Mouse (Mus musculus): ENCODE data around the gene Syt14. TPM values are rescaled to one million over a fixed set of nuclear protein-coding genes. Genes with fewer than 3 reads are reported as not detected.
A peak's percentile ranks its signal among the peaks of the same experiment; 100 is the strongest.

The Syt14 gene
- polyA plus RNA-seq, 1 experiment from 2014 or later = 5.6 TPM

DNA sequence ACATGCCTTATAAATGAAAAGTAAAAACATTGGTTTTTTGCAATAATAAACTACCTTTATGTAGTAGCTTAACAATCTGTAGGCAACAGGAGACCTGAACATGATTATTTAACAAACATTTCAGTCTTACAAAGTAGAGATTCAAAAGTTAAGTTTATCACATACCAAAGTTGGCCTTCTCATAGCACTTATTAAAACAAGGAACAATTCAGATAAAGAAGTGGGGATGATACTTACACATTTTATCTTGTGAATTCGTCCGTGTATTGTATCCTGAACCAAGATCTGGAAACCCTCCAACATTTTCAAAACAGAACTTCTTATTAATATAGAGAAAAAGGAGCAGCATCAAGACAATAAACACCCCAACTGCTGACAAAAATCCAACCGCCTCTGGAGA, 49.1 kb downstream of the Syt14 start:
- H3K9me3 ChIP-seq (replicated peaks) = no peaks in the 10 kb centered on the region
- no peak for ATAC-seq (ENCODE audit: low FRiP score)
- no peak overlapping the region for H3K4me3 ChIP-seq (replicated peaks)
- H3K4me1 ChIP-seq = no peaks in the 10 kb centered on the region
- no peak overlapping the region for H3K9ac ChIP-seq (replicated peaks)
- 94% methylated on average over 3 of the region's 3 CpGs for WGBS
- H3K4me2 ChIP-seq = no peak overlapping the region
- H3K27ac ChIP-seq (replicated peaks) = no peak overlapping the region
- no peaks in the 10 kb centered on the region for H3K27me3 ChIP-seq (replicated peaks)
- H3K36me3 ChIP-seq = no peaks in the 10 kb centered on the region

DNA sequence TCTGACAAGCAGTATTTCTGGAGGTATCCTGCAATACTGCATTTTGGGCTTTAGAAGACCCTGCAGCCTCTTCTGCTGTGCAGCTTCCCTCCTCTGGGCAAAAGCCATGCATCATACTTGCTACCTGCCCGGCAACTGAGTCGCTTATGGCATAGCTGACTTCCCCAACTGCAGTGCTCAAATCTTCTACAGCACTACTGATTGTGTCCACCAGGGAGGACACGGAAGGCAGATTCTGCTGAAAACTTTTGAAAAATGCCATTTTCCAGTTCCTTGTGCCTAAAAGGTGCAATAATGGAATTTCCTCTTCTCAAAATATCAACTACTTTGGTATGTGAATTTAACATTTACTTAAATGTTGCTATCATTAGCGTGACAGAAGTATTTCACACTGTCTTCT, 51.2 kb downstream of the Syt14 start:
- Histone ChIP-seq H3K9me3 (replicated peaks) (no peaks in the 10 kb centered on the region), H3K4me1 (no peaks in the 10 kb centered on the region), H3K27me3 (replicated peaks) (no peaks in the 10 kb centered on the region), H3K4me2 (no peak overlapping the region), H3K27ac (replicated peaks) (no peak overlapping the region), H3K4me3 (replicated peaks) (no peak overlapping the region), H3K36me3 (no peaks in the 10 kb centered on the region), H3K9ac (replicated peaks) (no peak overlapping the region)
- WGBS = 86% methylated on average over 4 of the region's 4 CpGs
- ATAC-seq (ENCODE audit: low FRiP score) = no peak

DNA sequence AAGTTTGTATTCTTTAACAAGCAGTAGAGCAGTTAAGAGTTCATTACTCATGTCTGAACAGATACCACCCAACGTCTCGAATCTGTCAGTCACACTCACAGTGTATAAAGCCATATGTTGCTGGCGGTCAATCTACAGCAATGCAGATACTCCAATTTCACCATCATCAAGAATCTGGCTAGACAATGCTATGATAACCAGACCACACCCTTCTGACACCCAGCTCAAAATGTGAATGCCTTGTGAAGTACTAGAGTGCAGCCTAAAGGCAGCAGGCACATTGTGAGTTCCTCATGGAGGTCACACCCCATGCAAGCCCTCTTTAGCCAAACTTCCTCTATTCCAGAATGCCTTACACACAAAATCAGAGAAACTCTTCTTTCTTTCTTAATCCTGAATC, 53.9 kb downstream of the Syt14 start:
- no peak overlapping the region for H3K9ac ChIP-seq (replicated peaks)
- no peaks in the 10 kb centered on the region for H3K27me3 ChIP-seq (replicated peaks)
- no peak overlapping the region for H3K4me2 ChIP-seq
- H3K4me3 ChIP-seq (replicated peaks) = no peak overlapping the region
- no peak overlapping the region for H3K27ac ChIP-seq (replicated peaks)
- no peaks in the 10 kb centered on the region for H3K9me3 ChIP-seq (replicated peaks)
- H3K36me3 ChIP-seq = no peaks in the 10 kb centered on the region
- WGBS = 99% methylated on average over 3 of the region's 3 CpGs
- H3K4me1 ChIP-seq = no peaks in the 10 kb centered on the region
- ATAC-seq (ENCODE audit: low FRiP score) = no peak

DNA sequence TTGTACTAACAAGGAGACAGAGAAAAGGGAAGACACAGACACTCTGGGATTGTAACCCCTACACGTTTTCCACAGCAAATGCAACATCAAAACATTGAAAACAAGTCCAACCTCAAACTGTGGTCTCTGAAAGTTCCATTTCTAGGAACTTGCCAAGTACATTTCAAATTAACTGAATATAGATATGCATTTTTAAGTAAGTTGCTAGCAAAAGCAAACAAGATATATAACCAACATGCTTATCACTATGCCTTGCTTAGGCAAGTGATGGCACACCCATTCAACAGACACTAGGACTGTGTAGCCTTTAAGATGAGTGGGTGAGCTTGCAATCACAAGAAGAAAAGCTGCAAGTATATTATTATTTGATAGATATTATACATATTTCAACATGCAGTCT, 54.5 kb downstream of the Syt14 start:
- ATAC-seq (ENCODE audit: low FRiP score) = no peak
- Histone ChIP-seq H3K27me3 (replicated peaks) (no peaks in the 10 kb centered on the region), H3K4me3 (replicated peaks) (no peak overlapping the region), H3K9me3 (replicated peaks) (no peaks in the 10 kb centered on the region), H3K9ac (replicated peaks) (no peak overlapping the region), H3K4me1 (no peaks in the 10 kb centered on the region), H3K4me2 (no peak overlapping the region), H3K36me3 (no peaks in the 10 kb centered on the region), H3K27ac (replicated peaks) (no peak overlapping the region)
- WGBS = 80% methylated on average over 1 of the region's 1 CpGs

DNA sequence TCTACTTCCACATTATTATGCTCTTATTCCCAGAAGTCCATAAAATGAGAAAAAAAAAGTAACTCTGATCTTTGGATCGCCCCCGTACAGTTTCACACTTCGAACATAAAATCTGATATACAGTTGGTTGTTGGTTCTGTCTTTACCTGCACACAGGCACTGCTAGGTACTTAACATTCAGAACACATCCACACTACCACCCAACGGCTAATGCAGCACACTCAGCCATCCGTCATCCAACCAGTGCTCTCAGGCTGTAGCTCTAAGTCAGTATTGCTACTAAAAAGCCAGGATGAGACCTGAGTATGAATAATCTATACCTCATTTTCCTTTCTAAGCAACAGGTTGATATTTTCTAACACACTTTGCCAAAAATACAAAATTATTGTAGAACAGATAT, 73.3 kb downstream of the Syt14 start:
- Histone ChIP-seq H3K27me3 (replicated peaks) (no peaks in the 10 kb centered on the region), H3K4me1 (no peaks in the 10 kb centered on the region)
- WGBS = 63% methylated on average over 5 of the region's 5 CpGs

DNA sequence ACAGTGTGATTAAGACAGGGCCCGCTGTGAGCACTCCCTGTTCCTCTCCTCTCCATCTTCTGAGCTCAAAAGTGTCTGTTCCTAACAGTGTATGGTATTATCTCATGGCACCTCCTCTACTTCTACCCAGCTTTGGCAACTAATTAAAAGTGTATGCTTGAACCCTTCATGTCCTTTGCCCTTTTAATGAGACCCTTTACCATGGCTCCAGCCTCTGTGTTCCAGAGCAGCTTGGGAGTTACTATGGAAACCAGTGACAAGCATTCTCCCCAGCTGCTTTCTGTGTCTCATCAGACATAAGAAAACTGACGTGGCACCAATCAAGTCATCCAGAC, 87.8 kb downstream of the Syt14 start:
- ATAC-seq (ENCODE audit: low FRiP score) = no peak; the same call in 1 of the 2 replicates

More for the DNA sequence above, 73.3 kb downstream of the Syt14 start:
- Histone ChIP-seq H3K27ac (replicated peaks) (no peak overlapping the region), H3K4me3 (replicated peaks) (no peak overlapping the region), H3K4me2 (no peak overlapping the region), H3K9me3 (replicated peaks) (no peaks in the 10 kb centered on the region), H3K9ac (replicated peaks) (no peak overlapping the region), H3K36me3 (0 out of 2 replicates have a peak, but pooled peaks cover 4% of the 10 kb centered on the region)
- ATAC-seq (ENCODE audit: low FRiP score) = no peak

DNA sequence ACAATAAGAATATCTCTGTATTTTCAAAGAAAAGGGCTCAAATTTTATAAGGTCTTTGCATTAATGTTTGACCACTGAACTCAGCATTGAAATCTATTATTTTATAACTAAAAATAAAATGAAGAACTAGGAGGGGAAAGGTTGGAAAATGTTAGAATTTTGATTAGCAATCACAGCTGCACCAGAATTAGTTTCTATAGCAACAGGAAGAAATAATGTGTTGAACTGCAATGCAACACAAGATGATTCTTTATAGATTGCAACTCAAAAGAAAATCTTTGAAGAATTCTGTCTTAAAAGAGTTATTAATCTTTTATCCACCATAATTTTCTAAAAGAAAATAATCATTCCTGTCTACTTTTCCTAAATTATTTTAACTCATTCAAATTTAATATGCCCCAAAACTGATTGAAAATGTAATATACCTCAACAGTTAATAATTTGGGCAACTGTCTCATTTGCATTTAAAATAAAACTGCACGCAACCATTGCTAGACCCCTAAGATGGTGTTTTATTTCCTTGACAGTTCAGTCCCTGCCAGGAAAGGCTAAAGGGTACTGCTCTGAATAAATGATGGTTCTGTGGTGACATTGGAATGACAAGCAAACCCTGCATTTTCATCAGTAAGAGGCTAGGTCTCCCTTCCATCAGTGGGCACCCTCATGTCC, 88.3 kb downstream of the Syt14 start:
- Histone ChIP-seq H3K27ac (replicated peaks) (peak overlapping the region; percentile 51; the same call in 1 of the 2 replicates), H3K4me1 (peaks cover 4% of the 10 kb centered on the region), H3K4me2 (no peak overlapping the region), H3K9ac (replicated peaks) (no peak overlapping the region), H3K27me3 (replicated peaks) (no peaks in the 10 kb centered on the region), H3K4me3 (replicated peaks) (no peak overlapping the region), H3K9me3 (replicated peaks) (no peaks in the 10 kb centered on the region), H3K36me3 (no peaks in the 10 kb centered on the region)
- 16% methylated on average over 1 of the region's 1 CpGs for WGBS
- ATAC-seq (ENCODE audit: low FRiP score) = no peak; the same call in 1 of the 2 replicates

More for the DNA sequence above, 87.8 kb downstream of the Syt14 start:
- no peaks in the 10 kb centered on the region for H3K36me3 ChIP-seq
- H3K9ac ChIP-seq (replicated peaks) = no peak overlapping the region
- no peak overlapping the region for H3K4me3 ChIP-seq (replicated peaks)
- H3K4me1 ChIP-seq = peaks cover 4% of the 10 kb centered on the region
- no peaks in the 10 kb centered on the region for H3K27me3 ChIP-seq (replicated peaks)
- WGBS = 24% methylated on average over 2 of the region's 2 CpGs
- H3K27ac ChIP-seq (replicated peaks) = peak overlapping the region; percentile 51; the same call in 1 of the 2 replicates
- no peaks in the 10 kb centered on the region for H3K9me3 ChIP-seq (replicated peaks)
- no peak overlapping the region for H3K4me2 ChIP-seq

DNA sequence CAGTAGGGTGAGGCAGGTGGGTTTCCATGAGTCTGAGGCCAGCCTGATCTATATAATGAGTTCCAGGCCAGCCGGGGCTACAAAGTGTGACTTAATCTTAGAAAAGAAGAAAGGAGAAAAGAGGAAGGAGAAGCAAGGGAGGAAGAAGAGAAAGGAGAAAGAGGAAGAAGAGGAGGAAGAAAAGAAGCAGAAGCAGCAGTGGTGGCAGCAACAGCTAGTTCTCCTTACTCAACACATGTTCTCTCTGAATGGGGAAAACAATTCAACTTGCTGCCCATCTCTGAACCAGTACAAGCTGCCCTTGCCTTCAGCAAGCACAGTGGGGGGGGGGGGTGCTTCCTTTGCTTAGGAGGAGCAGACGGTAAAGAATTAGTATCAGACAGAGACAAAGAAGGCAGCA, 96.5 kb downstream of the Syt14 start:
- no peaks in the 10 kb centered on the region for H3K36me3 ChIP-seq
- H3K9me3 ChIP-seq (replicated peaks) = no peaks in the 10 kb centered on the region
- 69% methylated on average over 2 of the region's 2 CpGs for whole genome bisulfite sequencing
- ATAC-seq (ENCODE audit: low FRiP score) = no peak
- H3K4me2 ChIP-seq = no peak overlapping the region
- H3K9ac ChIP-seq (replicated peaks) = no peak overlapping the region
- no peak overlapping the region for H3K4me3 ChIP-seq (replicated peaks)
- H3K27me3 ChIP-seq (replicated peaks) = no peaks in the 10 kb centered on the region
- H3K27ac ChIP-seq (replicated peaks) = no peak overlapping the region
- no peaks in the 10 kb centered on the region for H3K4me1 ChIP-seq

DNA sequence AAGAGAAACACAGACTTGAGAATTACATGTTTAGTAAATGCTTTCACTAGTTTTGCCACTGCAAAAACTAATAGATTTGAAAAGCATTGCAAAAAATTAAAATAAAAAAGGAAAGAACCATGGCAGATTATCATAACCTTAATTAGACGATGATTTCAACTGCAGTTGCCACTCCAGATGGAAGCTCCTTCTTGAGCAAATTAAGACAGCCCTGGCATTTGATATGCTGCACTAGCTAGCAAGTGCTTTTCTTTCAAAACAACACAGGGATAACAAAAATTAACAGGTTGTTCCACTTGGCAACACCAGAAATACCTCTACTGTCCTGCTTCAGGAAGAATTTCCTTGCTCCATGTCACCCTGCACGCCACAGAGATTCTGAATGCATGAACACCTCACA, 97.6 kb downstream of the Syt14 start:
- Histone ChIP-seq H3K27me3 (replicated peaks) (no peaks in the 10 kb centered on the region), H3K9me3 (replicated peaks) (no peaks in the 10 kb centered on the region), H3K27ac (replicated peaks) (no peak overlapping the region), H3K9ac (replicated peaks) (no peak overlapping the region), H3K4me2 (no peak overlapping the region), H3K4me3 (replicated peaks) (no peak overlapping the region), H3K4me1 (no peaks in the 10 kb centered on the region), H3K36me3 (no peaks in the 10 kb centered on the region)
- ATAC-seq (ENCODE audit: low FRiP score) = no peak
- 89% methylated on average over 2 of the region's 2 CpGs for WGBS

DNA sequence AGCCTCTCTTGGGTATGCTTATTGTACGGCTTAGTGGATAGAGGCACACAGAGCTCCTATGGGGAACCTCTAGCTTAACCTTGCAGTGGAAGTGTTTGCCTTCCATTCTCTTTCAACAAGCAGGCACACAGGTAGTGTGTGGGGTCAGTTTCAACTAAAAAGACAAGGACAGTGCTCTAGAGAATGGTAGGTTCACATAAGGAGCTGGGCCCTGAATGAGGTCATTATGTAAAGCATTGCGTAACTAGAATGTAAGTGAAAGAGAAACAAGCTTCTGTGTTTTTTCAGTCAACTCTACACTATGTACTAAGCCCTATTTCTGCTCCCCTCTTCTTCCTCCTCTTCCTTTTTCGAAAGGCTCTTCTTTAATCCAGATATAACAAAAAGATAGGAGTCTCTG, 103.8 kb downstream of the Syt14 start:
- Histone ChIP-seq H3K27ac (replicated peaks) (no peak overlapping the region), H3K27me3 (replicated peaks) (no peaks in the 10 kb centered on the region), H3K4me2 (no peak overlapping the region), H3K9me3 (replicated peaks) (no peaks in the 10 kb centered on the region), H3K4me3 (replicated peaks) (no peak overlapping the region), H3K9ac (replicated peaks) (no peak overlapping the region), H3K4me1 (no peaks in the 10 kb centered on the region), H3K36me3 (peaks cover 5% of the 10 kb centered on the region)
- WGBS = 85% methylated on average over 3 of the region's 3 CpGs
- ATAC-seq (ENCODE audit: low FRiP score) = no peak

DNA sequence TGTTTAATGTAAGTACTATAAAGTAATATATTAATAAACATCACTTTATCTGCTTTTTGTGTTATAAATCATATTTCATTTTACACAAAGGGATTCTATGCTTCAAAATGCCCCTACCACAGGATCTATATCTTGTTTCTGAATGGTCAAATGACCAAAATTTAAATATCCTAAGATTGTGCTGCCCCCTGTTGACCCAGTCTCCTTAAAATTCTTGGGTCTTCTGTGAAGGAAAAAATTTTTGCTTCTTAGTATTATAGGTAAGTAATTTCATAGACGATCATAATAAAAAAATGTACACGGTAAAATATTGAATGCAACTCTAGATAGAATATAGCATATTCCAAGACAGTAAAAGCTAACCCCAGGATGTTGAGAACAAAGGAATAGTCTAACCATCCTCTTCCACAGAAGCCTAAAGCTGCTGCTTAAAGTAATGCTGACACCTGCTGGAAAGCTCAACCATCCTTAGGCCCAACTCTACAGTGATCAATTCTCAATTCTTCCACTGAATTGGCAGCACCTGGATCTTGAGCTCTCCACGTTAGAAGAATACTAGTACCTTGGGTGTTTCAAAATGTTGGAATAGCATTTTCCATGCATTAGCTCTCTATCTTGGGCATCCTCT, 123.4 kb downstream of the Syt14 start:
- H3K4me3 ChIP-seq (replicated peaks) = no peak overlapping the region
- 0 out of 2 replicates have a peak, but pooled peaks cover 4% of the 10 kb centered on the region for H3K9me3 ChIP-seq (replicated peaks)
- ATAC-seq (ENCODE audit: low FRiP score) = 0 out of 2 replicates have a peak, but pooled peaks have one; percentile 53
- peaks cover 9% of the 10 kb centered on the region; the same call in 1 of the 2 replicates for H3K36me3 ChIP-seq
- 0 out of 2 replicates have a peak overlapping the region, but pooled peaks have one; percentile 11 for H3K27ac ChIP-seq (replicated peaks)
- H3K4me2 ChIP-seq = no peak overlapping the region
- no peak overlapping the region for H3K9ac ChIP-seq (replicated peaks)
- H3K4me1 ChIP-seq = no peaks in the 10 kb centered on the region
- 68% methylated on average over 3 of the region's 3 CpGs for WGBS
- no peaks in the 10 kb centered on the region for H3K27me3 ChIP-seq (replicated peaks)

DNA sequence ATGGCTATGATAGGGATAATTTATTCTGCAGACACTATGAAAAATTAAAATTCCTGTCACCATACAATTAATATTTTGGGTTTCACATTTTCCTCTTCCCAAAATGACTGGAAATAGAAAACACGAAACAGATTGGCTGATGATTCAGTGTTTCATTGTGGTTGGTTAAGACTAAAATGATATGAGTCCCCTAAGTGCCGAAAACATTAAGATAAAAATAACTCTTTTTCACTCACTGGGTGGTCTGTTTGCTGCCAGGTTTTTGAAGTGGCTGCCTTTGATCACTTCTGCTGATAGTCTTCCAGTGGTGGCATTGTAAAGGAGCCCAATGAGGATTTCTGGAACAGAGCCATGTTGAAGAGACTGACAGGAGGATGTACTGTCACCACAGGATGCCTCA, 134.1 kb downstream of the Syt14 start:
- H3K9ac ChIP-seq (replicated peaks) = no peak overlapping the region
- H3K27me3 ChIP-seq (replicated peaks) = no peaks in the 10 kb centered on the region
- H3K27ac ChIP-seq (replicated peaks) = no peak overlapping the region
- H3K9me3 ChIP-seq (replicated peaks) = no peaks in the 10 kb centered on the region
- 0 out of 2 replicates have a peak, but pooled peaks cover 2% of the 10 kb centered on the region for H3K36me3 ChIP-seq
- no peak for ATAC-seq (ENCODE audit: low FRiP score)
- no peak overlapping the region for H3K4me3 ChIP-seq (replicated peaks)
- 68% methylated on average over 2 of the region's 2 CpGs for WGBS
- peaks cover 3% of the 10 kb centered on the region; the same call in 1 of the 2 replicates for H3K4me1 ChIP-seq
- no peak overlapping the region for H3K4me2 ChIP-seq
